Mouse (Mus musculus) spleen, embryonic (tissue): Measurements from ENCODE around the gene Tpst1.

Source experiments
- CTCF ChIA-PET: fragments of 350-600 bp; sonication (Branson Sonifier 250); formaldehyde crosslinking; loops from one replicate; lab custom pipeline; 2022; lab: Charles Lee

Tpst1 gene

GRCm38 (mm10) chr5:130139393-130139792, 66.3 kb downstream of the Tpst1 start:
- CTCF ChIA-PET, result interaction anchor here (0.6 to 2.2 kb wide), 3 partner anchors 18 to 116 kb away, joined by 3 to 11 read pairs (median 7); no protein-coding TSS in a partner anchor

GRCm38 (mm10) chr5:130141138-130141537, 68.0 kb downstream of the Tpst1 start:
- CTCF ChIA-PET, result interaction anchor here (0.6 to 1.2 kb wide), 4 partner anchors 14 to 103 kb away, joined by 3 to 11 read pairs (median 4); no protein-coding TSS in a partner anchor

- CTCF ChIA-PET, result interaction anchor here (0.7 kb wide), 1 partner anchor 62 kb away, joined by 3 read pairs; no protein-coding TSS in a partner anchor
These were observed 68.9 kb downstream of the Tpst1 start for GRCm38 (mm10) chr5:130142041-130142440.

GRCm38 (mm10) chr5:130143101-130143500, 70.0 kb downstream of the Tpst1 start:
- CTCF ChIA-PET, result no interaction called here

- CTCF ChIA-PET, result no interaction called here
These were observed 70.8 kb downstream of the Tpst1 start for GRCm38 (mm10) chr5:130143977-130144333.

GRCm38 (mm10) chr5:130144334-130145312, 71.5 kb downstream of the Tpst1 start, which contains the start of gene Kctd7:
Gene Kctd7, plus strand, starts transcription at chr5:130144861.
- CTCF ChIA-PET, result no interaction called here

- CTCF ChIA-PET, result interaction anchor here (0.6 kb wide), 1 partner anchor 28 kb away, joined by 5 read pairs; no protein-coding TSS in a partner anchor
These were observed 72.8 kb downstream of the Tpst1 start for GRCm38 (mm10) chr5:130145961-130146360.

GRCm38 (mm10) chr5:130149726-130150310, 76.7 kb downstream of the Tpst1 start:
- CTCF ChIA-PET, result no interaction called here

- CTCF ChIA-PET, result no interaction called here
These were observed 81.2 kb downstream of the Tpst1 start for GRCm38 (mm10) chr5:130154286-130154685.

- CTCF ChIA-PET, result interaction anchor here (0.7 kb wide), 1 partner anchor 9 kb away, joined by 6 read pairs; no protein-coding TSS in a partner anchor
These were observed 85.4 kb downstream of the Tpst1 start for GRCm38 (mm10) chr5:130158545-130158944.

- CTCF ChIA-PET, result no interaction called here
These were observed 86.7 kb downstream of the Tpst1 start for GRCm38 (mm10) chr5:130159761-130160201.

GRCm38 (mm10) chr5:130163670-130164069, 90.5 kb downstream of the Tpst1 start:
- CTCF ChIA-PET, result interaction anchor here (0.6 to 0.8 kb wide), 3 partner anchors 12 to 119 kb away, joined by 3 to 4 read pairs (median 3); no protein-coding TSS in a partner anchor

- CTCF ChIA-PET, result interaction anchor here (0.6 to 1.1 kb wide), 3 partner anchors 36 to 167 kb away, joined by 3 to 9 read pairs (median 4); no protein-coding TSS in a partner anchor
These were observed 92.1 kb downstream of the Tpst1 start for GRCm38 (mm10) chr5:130165213-130165612.

GRCm38 (mm10) chr5:130169109-130169508, 96.0 kb downstream of the Tpst1 start:
- CTCF ChIA-PET, result interaction anchor here (1.3 kb wide), 1 partner anchor 145 kb away, joined by 3 read pairs; no protein-coding TSS in a partner anchor

- CTCF ChIA-PET, result interaction anchor here (0.6 to 1.0 kb wide), 2 partner anchors 384 to 391 kb away, joined by 4 to 5 read pairs; partner anchors contain the start of gene Psph
These were observed 97.7 kb downstream of the Tpst1 start for GRCm38 (mm10) chr5:130170666-130171422.

- CTCF ChIA-PET, result interaction anchor here (1.0 kb wide), 1 partner anchor 384 kb away, joined by 4 read pairs; the partner anchor contains the start of gene Psph
These were observed 98.4 kb downstream of the Tpst1 start, which contains the start of gene Rabgef1 for GRCm38 (mm10) chr5:130171423-130171954. Gene Rabgef1, plus strand, starts transcription at chr5:130171798.

- CTCF ChIA-PET, result no interaction called here
These were observed 99.0 kb downstream of the Tpst1 start for GRCm38 (mm10) chr5:130171956-130172601.

- CTCF ChIA-PET, result interaction anchor here (0.5 kb wide), 1 partner anchor 146 kb away, joined by 4 read pairs; no protein-coding TSS in a partner anchor
These were observed 99.9 kb downstream of the Tpst1 start for GRCm38 (mm10) chr5:130173012-130173411.

GRCm38 (mm10) chr5:130177871-130178270, 104.7 kb downstream of the Tpst1 start:
- CTCF ChIA-PET, result no interaction called here

GRCm38 (mm10) chr5:130180362-130180761, 107.2 kb downstream of the Tpst1 start:
- CTCF ChIA-PET, result no interaction called here
